Mouse (Mus musculus): ENCODE measurements around the gene Recql5.

DNA sequence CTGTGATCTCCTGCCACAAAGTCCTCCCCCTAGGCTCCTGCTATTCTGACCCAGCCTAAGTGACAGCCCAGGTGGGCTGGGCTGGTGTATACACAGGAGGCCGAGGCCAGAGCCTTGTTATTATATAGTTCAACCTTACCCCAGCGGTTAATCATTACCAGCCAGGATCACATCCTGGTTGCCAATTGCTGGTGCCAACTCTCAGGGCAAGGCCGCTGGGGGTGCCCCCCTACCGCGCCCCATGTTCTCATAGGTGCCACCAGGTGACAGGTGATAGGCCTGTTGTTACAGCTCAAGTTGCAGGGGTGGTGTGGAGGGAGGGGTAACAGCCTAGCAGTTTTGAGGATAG is 89.4 kb downstream of the Recql5 start:
- TF ChIP-seq CTCF (IDR thresholded peaks at IDR 0.05; ENCODE audit: borderline replicate concordance, insufficient read depth, low read length): no peak
- no peak for TF ChIP-seq POLR2A (IDR thresholded peaks at IDR 0.05; ENCODE audit: low read depth, low read length)

Measured in embryonic fibroblast, embryonic 13.5 days (primary cell).